ENCODE assay signal across 19 mouse cellular contexts in the genomic region with DNA sequence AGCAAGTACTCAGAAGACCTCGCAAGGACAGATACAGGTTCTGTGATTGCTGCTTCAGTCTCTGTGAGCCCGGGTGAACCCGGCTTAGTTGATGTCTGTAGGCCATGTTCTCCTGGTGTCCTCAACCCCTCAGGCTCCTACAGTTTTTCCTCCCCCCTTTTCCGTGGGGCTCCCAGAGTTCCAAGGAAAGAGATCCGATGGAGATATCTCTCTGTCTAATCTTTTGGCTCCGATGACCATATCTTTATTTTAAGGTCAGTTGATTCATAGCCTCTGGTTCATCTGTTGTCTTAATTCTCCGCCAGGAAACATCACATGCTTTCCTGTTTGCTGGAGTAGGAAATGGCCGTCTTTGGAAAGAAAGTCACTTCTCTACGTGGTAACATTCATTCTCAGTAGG. TPM values are rescaled to one million over a fixed set of nuclear protein-coding genes. Genes with fewer than 3 reads are reported as not detected.
DNase-seq lines count a peak whose midpoint lies in the region; ATAC-seq and TF ChIP-seq lines count a peak whose summit lies in the region.
"Had no signal": no experiment of that assay in that cellular context is flagged by ENCODE, and none has a peak within 500 bp of the region (broad histone marks: within the 10 kb centered on the region; RNA-seq: fewer than 3 reads in every experiment).

No protein-coding gene starts in this region.

- peak; percentile 73 for DNase-seq in heart, adult 8-10 months (ENCODE audit: low spot score)
- DNase-seq in heart, postnatal 4 days, result no peak
- DNase-seq in kidney, adult 9 months, result peak; percentile 68
- peak; percentile 13 for DNase-seq in lung, embryonic 14.5 days
- DNase-seq in left cerebral cortex, adult 8-10 months (ENCODE audit: low spot score in 2 of 2), result no peak
- DNase-seq in left cerebral cortex, adult 18-20 months (ENCODE audit: low spot score in 2 of 2), result no peak
- DNase-seq in midbrain, embryonic 10.5 days (ENCODE audit: low spot score), result no peak
- DNase-seq: adrenal gland, postnatal 25 days; cerebellum, adult 8-10 months had no signal

- H3K4me1 ChIP-seq in brown adipose tissue, adult 24 weeks (ENCODE audit: control insufficient read depth, insufficient read depth, insufficient read length, low read length), result peaks cover 10% of the 10 kb centered on the region; the same call in 1 of the 2 replicates
- H3K4me1 ChIP-seq in lung, embryonic 14.5 days (ENCODE audit: insufficient read depth), result no peaks in the 10 kb centered on the region
- peaks cover 11% of the 10 kb centered on the region for H3K4me1 ChIP-seq in midbrain, embryonic 10.5 days

- H3K4me3 ChIP-seq in brown adipose tissue, adult 24 weeks (ENCODE audit: insufficient read depth, low read depth, low read length), result peak overlapping the region; percentile 66
- no peak overlapping the region for H3K4me3 ChIP-seq in lung, embryonic 14.5 days (ENCODE audit: low read depth, low read length)
- H3K4me3 ChIP-seq in midbrain, embryonic 10.5 days, result no peak overlapping the region
- H3K4me3 ChIP-seq: embryonic facial prominence, embryonic 12.5 days; hindbrain, embryonic 12.5 days; megakaryocyte, embryonic 14.5 days had no signal

- no peak for ATAC-seq in lung, embryonic 14.5 days (ENCODE audit: insufficient read depth)
- ATAC-seq: forebrain, embryonic 16.5 days; intestine, embryonic 16.5 days had no signal

- H3K4me2 ChIP-seq in lung, embryonic 14.5 days, result no peak overlapping the region
- H3K4me2 ChIP-seq: embryonic facial prominence, embryonic 12.5 days; hindbrain, embryonic 12.5 days had no signal

- peak overlapping the region; percentile 100 for H3K27ac ChIP-seq in brown adipose tissue, adult 24 weeks (replicated peaks; ENCODE audit: low read depth, low read length)
- H3K27ac ChIP-seq in lung, embryonic 14.5 days (ENCODE audit: low read depth), result no peak overlapping the region
- H3K27ac ChIP-seq in midbrain, embryonic 10.5 days (replicated peaks), result no peak overlapping the region
- H3K27ac ChIP-seq: embryonic facial prominence, embryonic 12.5 days; hindbrain, embryonic 12.5 days had no signal

- H3K9me3 ChIP-seq in lung, embryonic 14.5 days (ENCODE audit: low read depth, low read length), result no peaks in the 10 kb centered on the region
- no peaks in the 10 kb centered on the region for H3K9me3 ChIP-seq in midbrain, embryonic 10.5 days (replicated peaks)
- H3K9me3 ChIP-seq: embryonic facial prominence, embryonic 12.5 days; hindbrain, embryonic 12.5 days; megakaryocyte, embryonic 14.5 days had no signal

- no peaks in the 10 kb centered on the region for H3K36me3 ChIP-seq in lung, embryonic 14.5 days (ENCODE audit: insufficient read depth)
- no peaks in the 10 kb centered on the region for H3K36me3 ChIP-seq in midbrain, embryonic 10.5 days
- H3K36me3 ChIP-seq: embryonic facial prominence, embryonic 12.5 days; hindbrain, embryonic 12.5 days had no signal

- 77% methylated on average over 9 of the region's 9 CpGs for WGBS in lung, embryonic 14.5 days
- WGBS in midbrain, embryonic 10.5 days, result 85% methylated on average over 9 of the region's 9 CpGs

- H3K27me3 ChIP-seq in lung, embryonic 14.5 days (ENCODE audit: insufficient read depth, low read length), result peaks cover 30% of the 10 kb centered on the region
- peaks cover 56% of the 10 kb centered on the region for H3K27me3 ChIP-seq in midbrain, embryonic 10.5 days (ENCODE audit: low read depth, poor library complexity, severe bottlenecking)

- no peak for TF ChIP-seq CTCF in lung, embryonic 14.5 days (IDR thresholded peaks at IDR 0.05; ENCODE audit: low read depth)

- no peak overlapping the region for H3K9ac ChIP-seq in lung, embryonic 14.5 days
- H3K9ac ChIP-seq: embryonic facial prominence, embryonic 12.5 days; hindbrain, embryonic 12.5 days had no signal

RNA-seq across cellular contexts. Expression of a gene that starts 2.1 kb away (rescaled TPM):
- total RNA-seq in heart, adult 8-10 months (2022), result 10 to 100 TPM; 43.9 to 65.9 (median 55.1) TPM
- total RNA-seq in heart, postnatal 4 days (2021), result 10 to 100 TPM; 33.8 to 38.0 TPM
- polyA plus RNA-seq in brown adipose tissue, adult 24 weeks (2012; ENCODE audit: insufficient read depth, insufficient read length, missing spikeins), result 28.7 and 30.4 TPM in 2 replicates
- 1.5 and 1.6 TPM in 2 replicates for polyA plus RNA-seq in lung, embryonic 14.5 days (2014; fragmentation: Nextera tagmentation; extraction: Ambion mirVana)
- total RNA-seq in left cerebral cortex, adult 8-10 months (2022), result 1 to 10 TPM; 3.0 to 5.3 (median 3.4) TPM
- total RNA-seq in left cerebral cortex, adult 18-20 months (2021), result 1 to 10 TPM; 2.4 to 4.2 TPM
- 0.11 and 0.22 TPM in 2 replicates for polyA plus RNA-seq in midbrain, embryonic 10.5 days (2016; fragmentation: Nextera tagmentation; extraction: Ambion mirVana)

RNA-seq across cellular contexts. Expression of a gene that starts 38.7 kb away (rescaled TPM):
- total RNA-seq in heart, adult 8-10 months (2022), result 100 to 1,000 TPM; 170 to 223 (median 177) TPM
- 100 to 1,000 TPM; 177 to 187 TPM for total RNA-seq in heart, postnatal 4 days (2021)
- polyA plus RNA-seq in brown adipose tissue, adult 24 weeks (2012; ENCODE audit: insufficient read depth, insufficient read length, missing spikeins), result 9.1 and 14.2 TPM in 2 replicates
- 5.6 and 7.8 TPM in 2 replicates for polyA plus RNA-seq in lung, embryonic 14.5 days (2014; fragmentation: Nextera tagmentation; extraction: Ambion mirVana)
- 1 to 10 TPM in 3 of 4 experiments, under 1 TPM in 1; 0.75 to 3.4 (median 1.8) TPM for total RNA-seq in left cerebral cortex, adult 8-10 months (2022)
- 1 to 10 TPM in 1 of 2 experiments, under 1 TPM in 1; 1.00 to 1.5 TPM for total RNA-seq in left cerebral cortex, adult 18-20 months (2021)
- 0.26 and 0.30 TPM in 2 replicates for polyA plus RNA-seq in midbrain, embryonic 10.5 days (2016; fragmentation: Nextera tagmentation; extraction: Ambion mirVana)
- total RNA-seq: granulocyte monocyte progenitor cell, adult 5-6 weeks had no signal

RNA-seq across cellular contexts. Expression of a gene that starts 40.8 kb away (rescaled TPM):
- total RNA-seq in heart, adult 8-10 months (2022), result 10 to 100 TPM in 2 of 4 experiments, 1 to 10 TPM in 2; 7.0 to 13.0 (median 9.7) TPM
- total RNA-seq in heart, postnatal 4 days (2021), result 10 to 100 TPM; 17.4 to 20.1 TPM
- 3.8 and 6.7 TPM in 2 replicates for polyA plus RNA-seq in brown adipose tissue, adult 24 weeks (2012; ENCODE audit: insufficient read depth, insufficient read length, missing spikeins)
- 33.0 and 37.4 TPM in 2 replicates for polyA plus RNA-seq in lung, embryonic 14.5 days (2014; fragmentation: Nextera tagmentation; extraction: Ambion mirVana)
- 10 to 100 TPM; 28.0 to 40.9 (median 34.6) TPM for total RNA-seq in left cerebral cortex, adult 8-10 months (2022)
- total RNA-seq in left cerebral cortex, adult 18-20 months (2021), result 10 to 100 TPM; 37.2 to 41.6 TPM
- 40.3 and 40.4 TPM in 2 replicates for polyA plus RNA-seq in midbrain, embryonic 10.5 days (2016; fragmentation: Nextera tagmentation; extraction: Ambion mirVana)

RNA-seq across cellular contexts. Expression of a gene that starts 42.6 kb away (rescaled TPM):
- under 1 TPM; 0.56 to 0.72 (median 0.62) TPM for total RNA-seq in heart, adult 8-10 months (2022)
- 10 to 100 TPM; 14.2 to 14.7 TPM for total RNA-seq in heart, postnatal 4 days (2021)
- 0.55 and 0.92 TPM in 2 replicates for polyA plus RNA-seq in brown adipose tissue, adult 24 weeks (2012; ENCODE audit: insufficient read depth, insufficient read length, missing spikeins)
- polyA plus RNA-seq in lung, embryonic 14.5 days (2014; fragmentation: Nextera tagmentation; extraction: Ambion mirVana), result 34.4 and 36.1 TPM in 2 replicates
- under 1 TPM; 0.37 to 0.91 (median 0.62) TPM for total RNA-seq in left cerebral cortex, adult 8-10 months (2022)
- total RNA-seq in left cerebral cortex, adult 18-20 months (2021), result under 1 TPM; 0.21 to 0.28 TPM
- polyA plus RNA-seq in midbrain, embryonic 10.5 days (2016; fragmentation: Nextera tagmentation; extraction: Ambion mirVana), result 7.4 and 9.3 TPM in 2 replicates

RNA-seq across cellular contexts. Expression of a gene that starts 57.1 kb away (rescaled TPM):
- total RNA-seq in heart, adult 8-10 months (2022), result not detected
- under 1 TPM; 0.12 to 0.16 TPM for total RNA-seq in heart, postnatal 4 days (2021)
- 0.79 TPM in 1 of 2 replicates, not detected in the other for polyA plus RNA-seq in brown adipose tissue, adult 24 weeks (2012; ENCODE audit: insufficient read depth, insufficient read length, missing spikeins)
- polyA plus RNA-seq in lung, embryonic 14.5 days (2014; fragmentation: Nextera tagmentation; extraction: Ambion mirVana), result not detected in 2 replicates
- total RNA-seq in left cerebral cortex, adult 8-10 months (2022), result not detected
- not detected for total RNA-seq in left cerebral cortex, adult 18-20 months (2021)
- polyA plus RNA-seq in midbrain, embryonic 10.5 days (2016; fragmentation: Nextera tagmentation; extraction: Ambion mirVana), result 0.28 and 0.34 TPM in 2 replicates
- total RNA-seq: granulocyte monocyte progenitor cell, adult 5-6 weeks; left cerebral cortex, postnatal 10 days; midbrain, postnatal 0 days had no signal
- polyA plus RNA-seq: cortical plate, adult 2 months had no signal

Comparison
In these comparisons a context has a peak if more than half of its experiments do, and no peak if none do; other contexts are left out.
1. DNase-seq: peak in heart, adult 8-10 months (single experiment), kidney, adult 9 months (single experiment) and lung, embryonic 14.5 days (single experiment); none in heart, postnatal 4 days (single experiment), left cerebral cortex, adult 8-10 months (0 of 2), left cerebral cortex, adult 18-20 months (0 of 2) and midbrain, embryonic 10.5 days (single experiment).
2. RNA of a gene that starts 2.1 kb away (total RNA-seq): 43.9 to 65.9 TPM in heart, adult 8-10 months and 33.8 to 38.0 TPM in heart, postnatal 4 days; 2.4 to 4.2 TPM in left cerebral cortex, adult 18-20 months and 3.0 to 5.3 TPM in left cerebral cortex, adult 8-10 months; every median in the first group is over 4 times any median in the second.
3. RNA of a gene that starts 38.7 kb away (total RNA-seq): 177 to 187 TPM in heart, postnatal 4 days and 170 to 223 TPM in heart, adult 8-10 months; 0.75 to 3.4 TPM in left cerebral cortex, adult 8-10 months and 1.00 to 1.5 TPM in left cerebral cortex, adult 18-20 months; every median in the first group is over 10 times any median in the second.